Mouse (Mus musculus) adrenal gland, postnatal 4 days (tissue): ENCODE results near the gene Xrcc4. TPM values are rescaled to one million over a fixed set of nuclear protein-coding genes. Genes with fewer than 3 reads are reported as not detected.

Source experiments
- DNase-seq, 2 experiments: peaks; one replicate each; pipeline ENCODE4 v3.0.0; 2021 to 2022; ENCODE audit warnings: low spot score in 2 of 2, mixed read lengths in 2 of 2
- total RNA-seq, 2 experiments: library from RNA; stranded (reverse); gene quantifications; 2 replicates each; pipeline ENCODE4 v1.2.3; 2021

Gene Xrcc4
- total RNA-seq, 2 experiments from 2014 or later = 14.7 to 21.7 TPM

- DNase-seq = peak in 1 of 2 experiments; percentile 23
These were observed 348.9 kb downstream of the Xrcc4 start for GRCm38 (mm10) chr13:89740243-89741115.

DNA sequence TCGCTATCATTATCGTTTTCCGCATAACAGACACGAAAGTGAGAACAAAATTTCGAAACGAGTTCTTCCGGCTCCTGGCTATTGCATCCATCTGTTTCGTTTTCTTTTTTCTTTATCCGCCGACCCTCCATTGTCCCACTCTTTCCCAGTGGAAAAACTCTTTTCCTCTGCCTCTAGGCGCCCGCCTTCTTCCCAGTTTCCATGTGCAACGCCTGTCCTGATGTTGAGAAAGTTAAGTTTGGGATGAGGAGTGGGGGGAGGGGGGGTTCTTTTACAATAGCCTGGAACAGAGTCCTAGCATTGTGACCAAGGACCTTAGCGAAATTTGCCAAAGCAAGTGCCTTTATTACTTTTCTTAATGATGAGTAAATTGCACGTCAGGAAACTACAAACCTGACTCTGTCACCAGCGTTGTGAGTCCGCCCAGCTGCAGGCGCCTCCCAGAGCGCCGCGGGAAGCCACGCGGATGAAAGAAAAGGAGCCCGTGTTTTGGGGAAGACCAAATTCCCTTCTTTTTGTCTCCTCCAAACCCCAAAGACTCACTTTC is 349.6 kb downstream of the Xrcc4 start:
- no peak for DNase-seq

- DNase-seq = peak; percentile 38 to 63
These were observed 350.4 kb downstream of the Xrcc4 start for GRCm38 (mm10) chr13:89738776-89739695.

DNA sequence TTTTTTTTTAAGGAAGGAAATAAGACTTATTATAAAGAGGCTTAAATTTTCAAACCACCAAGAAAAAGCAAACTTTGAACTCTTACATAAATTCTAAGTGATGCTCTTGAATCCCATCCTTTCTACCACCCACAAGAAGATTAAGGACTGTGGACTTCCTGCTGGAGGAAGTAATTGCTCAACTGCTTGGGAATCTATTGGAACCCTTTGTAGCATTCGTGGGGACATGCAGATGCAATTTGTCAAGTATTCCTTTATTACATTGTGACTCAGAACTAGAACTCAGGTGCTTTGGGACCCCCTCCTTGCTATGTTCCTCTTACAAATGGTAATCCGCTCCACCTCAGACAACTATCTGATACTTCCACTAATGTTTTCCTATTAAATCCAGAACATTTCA is 351.1 kb downstream of the Xrcc4 start:
- DNase-seq = no peak

DNA sequence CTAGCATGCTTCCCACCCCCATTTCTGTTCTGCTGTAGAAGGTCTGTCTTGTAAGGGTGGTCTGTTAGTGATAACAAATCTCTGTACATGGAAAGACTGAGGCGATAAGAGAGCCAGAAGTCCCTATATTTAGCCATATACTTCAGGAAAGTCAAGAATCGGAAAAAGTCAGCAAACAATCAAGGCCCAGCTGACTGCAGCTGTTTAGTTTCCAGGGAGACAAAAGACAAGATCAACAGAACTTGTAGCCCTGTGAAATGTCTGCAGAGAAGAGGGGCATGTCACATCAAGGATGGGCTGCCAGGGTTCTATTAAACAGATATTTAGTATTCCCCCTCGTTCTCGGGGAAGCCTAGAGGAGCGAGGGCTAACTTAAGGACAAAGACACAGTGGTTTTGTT is 354.3 kb downstream of the Xrcc4 start:
- DNase-seq = no peak

- no peak for DNase-seq
These were observed 362.9 kb downstream of the Xrcc4 start for GRCm38 (mm10) chr13:89726492-89726891.

Other genes starting within 250 kb of the Xrcc4 start
- 10 to 100 TPM; 20.5 to 23.8 TPM for gene Tmem167, start 485 bp downstream of the Xrcc4 start, total RNA-seq